Mouse (Mus musculus) fat pad, adult 2 months (tissue): Measurements from ENCODE around the gene Traf1.

Experiments used
- DNase-seq: peaks from one replicate; pipeline ENCODE4 v3.0.0-alpha.2; 2011; ENCODE audit warnings: low read depth, low spot score; ENCODE audit errors: extremely low read depth

The Traf1 gene

GRCm38 (mm10) chr2:34961481-34962036, at the start of gene Traf1:
Gene Traf1 (minus strand): TSS chr2:34961772.
- DNase-seq = no peak

- no peak for DNase-seq
Observed at GRCm38 (mm10) chr2:34998956-34999355, 37.4 kb upstream of the Traf1 start.

GRCm38 (mm10) chr2:34996506-34996905, 34.9 kb upstream of the Traf1 start:
- DNase-seq = no peak

- DNase-seq = no peak
Observed at GRCm38 (mm10) chr2:34993696-34994356, 32.3 kb upstream of the Traf1 start.

- no peak for DNase-seq
Observed at GRCm38 (mm10) chr2:34992729-34993695, 31.4 kb upstream of the Traf1 start.

GRCm38 (mm10) chr2:34991966-34992365, 30.4 kb upstream of the Traf1 start:
- DNase-seq = no peak

- no peak for DNase-seq
Observed at GRCm38 (mm10) chr2:34989749-34990148, 28.2 kb upstream of the Traf1 start.

- DNase-seq = no peak
Observed at GRCm38 (mm10) chr2:34987595-34987994, 26.0 kb upstream of the Traf1 start.

GRCm38 (mm10) chr2:34984885-34985284, 23.3 kb upstream of the Traf1 start:
- no peak for DNase-seq

- DNase-seq = no peak
Observed at GRCm38 (mm10) chr2:34982906-34983698, 21.5 kb upstream of the Traf1 start.

GRCm38 (mm10) chr2:34982096-34982724, 20.6 kb upstream of the Traf1 start:
- no peak for DNase-seq

GRCm38 (mm10) chr2:34979459-34980011, 18.0 kb upstream of the Traf1 start:
- no peak for DNase-seq

- no peak for DNase-seq
Observed at GRCm38 (mm10) chr2:34978226-34978625, 16.7 kb upstream of the Traf1 start.

- peak; percentile 14 for DNase-seq
Observed at GRCm38 (mm10) chr2:34976945-34977658, 15.5 kb upstream of the Traf1 start.

- no peak for DNase-seq
Observed at GRCm38 (mm10) chr2:34976447-34976846, 14.9 kb upstream of the Traf1 start.

- DNase-seq = no peak
Observed at GRCm38 (mm10) chr2:34973087-34973486, 11.5 kb upstream of the Traf1 start.

- peak; percentile 34 for DNase-seq
Observed at GRCm38 (mm10) chr2:34971080-34971888, 9.7 kb upstream of the Traf1 start.

- DNase-seq = no peak
Observed at GRCm38 (mm10) chr2:34970092-34970750, 8.6 kb upstream of the Traf1 start.
